Mouse (Mus musculus) liver, embryonic 14.5 days (tissue): ENCODE results near the gene Oxtr.

Source experiments
- CTCF ChIP-seq: IDR thresholded peaks from 2 replicates; pipeline ENCODE4 v1.5.1; 2016; ENCODE audit warnings: antibody characterized with exemption, low read depth, control low read depth
- EP300 ChIP-seq: IDR thresholded peaks from 2 replicates; pipeline ENCODE4 v1.6.1; 2016; ENCODE audit warnings: antibody characterized with exemption, low read depth

DNA sequence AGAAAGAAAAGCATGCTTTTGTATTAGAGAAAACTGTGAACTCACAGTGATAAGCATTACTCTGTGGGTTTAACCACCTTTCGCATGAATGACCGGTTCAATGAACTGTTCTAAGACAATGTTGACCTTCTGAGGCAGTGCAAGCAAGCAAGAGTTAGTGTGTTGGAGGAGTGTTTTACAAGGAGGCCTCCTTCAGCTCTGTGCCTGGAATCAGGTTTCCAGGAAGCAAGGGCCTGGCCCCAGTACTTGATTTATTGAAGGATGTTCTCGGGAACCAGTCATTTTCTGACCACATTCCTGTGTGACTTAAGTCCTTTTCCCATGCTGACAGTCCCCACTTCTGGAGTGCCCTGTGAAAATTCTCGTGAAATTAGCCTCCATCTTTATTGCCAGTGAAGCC is 5.5 kb upstream of the Oxtr start:
- TF ChIP-seq CTCF (no peak), EP300 (no peak)
